Mouse (Mus musculus): ENCODE measurements around the gene Rnft2.

Gene Rnft2

DNA sequence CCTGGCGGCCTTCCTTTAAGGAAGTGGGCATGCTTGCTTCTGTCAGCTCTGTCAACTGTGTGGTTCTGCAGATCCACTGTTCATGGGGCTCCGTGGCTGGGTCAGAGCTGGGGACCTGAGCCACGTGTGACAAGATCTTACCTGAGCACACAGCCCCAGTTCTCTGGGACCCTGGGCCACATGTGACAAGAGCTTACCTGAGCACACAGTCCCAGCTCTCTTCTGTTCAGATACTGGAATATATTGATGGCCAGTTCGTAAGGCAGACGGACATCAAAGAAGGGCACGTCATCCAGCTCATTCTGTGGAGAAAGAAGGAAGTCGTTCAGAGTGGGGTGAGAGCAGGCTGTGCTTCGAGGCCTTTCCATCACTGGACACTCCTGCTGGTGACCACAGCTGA lies 102.4 kb downstream of the Rnft2 start:
- in situ Hi-C loops (cut with MboI, MseI) = no loop called here

Data from T-helper 2 cell (primary cell).